In the genomic region with DNA sequence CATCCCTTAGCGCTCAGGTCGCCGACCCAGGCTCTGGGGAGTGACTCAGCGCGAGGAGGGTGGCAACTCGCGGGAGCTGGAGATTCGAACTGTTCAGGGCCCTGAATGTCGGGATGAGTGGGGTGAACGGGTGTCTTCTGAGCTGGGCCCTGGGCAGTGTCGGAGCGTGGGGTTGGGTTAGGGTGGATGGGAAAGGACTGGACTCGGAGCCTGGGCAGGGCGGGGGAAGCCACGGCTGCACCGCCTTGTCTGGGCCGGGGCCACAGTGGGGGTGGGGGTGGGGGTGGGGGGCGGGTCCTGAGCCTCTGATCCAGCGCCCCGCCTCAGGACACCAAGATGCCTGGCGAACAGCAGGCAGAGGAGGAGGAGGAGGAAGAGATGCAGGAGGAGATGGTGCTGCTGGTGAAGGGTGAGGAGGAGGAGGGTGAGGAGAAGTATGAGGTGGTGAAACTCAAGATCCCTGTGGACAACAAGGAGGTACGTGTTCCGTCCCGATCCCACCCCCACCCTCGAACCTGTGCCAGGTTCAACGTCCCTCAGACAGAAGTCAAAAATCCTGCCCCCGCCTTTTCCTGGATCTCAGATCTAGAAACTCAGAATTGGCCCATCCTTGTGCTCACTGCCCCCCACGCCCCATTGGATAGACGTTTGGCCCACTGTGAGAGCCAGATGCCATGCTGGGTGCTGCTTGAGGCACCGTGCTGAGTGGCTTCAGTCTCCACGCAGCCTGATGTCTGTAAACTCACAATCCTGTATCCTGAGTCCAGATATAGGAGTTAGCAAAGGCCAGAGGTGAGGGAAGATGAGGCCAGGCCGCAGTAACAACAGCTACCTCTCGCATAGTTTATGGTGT, we compare ENCODE assay signal across 8 mouse cellular contexts. TPM values are rescaled to one million over a fixed set of nuclear protein-coding genes. Genes with fewer than 3 reads are reported as not detected.
DNase-seq lines count a peak whose midpoint lies in the region; ATAC-seq lines count a peak whose summit lies in the region.

No protein-coding gene starts in this region.

- H3K27ac ChIP-seq in intestine, embryonic 16.5 days (ENCODE audit: low read length): peak overlapping the region; percentile 97
- peak overlapping the region; percentile 72 for H3K27ac ChIP-seq in midbrain, embryonic 11.5 days (ENCODE audit: low read depth, low read length)

- peak overlapping the region; percentile 92 for H3K4me3 ChIP-seq in intestine, embryonic 16.5 days (ENCODE audit: low read length)
- peak overlapping the region; percentile 81 for H3K4me3 ChIP-seq in midbrain, embryonic 11.5 days (ENCODE audit: low read depth, low read length)

- H3K9me3 ChIP-seq in intestine, embryonic 16.5 days (ENCODE audit: control insufficient read depth, low read length): no peaks in the 10 kb centered on the region
- H3K9me3 ChIP-seq in midbrain, embryonic 11.5 days (ENCODE audit: control insufficient read depth, low read length): no peaks in the 10 kb centered on the region

- peaks cover 18% of the 10 kb centered on the region for H3K4me1 ChIP-seq in intestine, embryonic 16.5 days (ENCODE audit: control insufficient read depth, insufficient read depth, low read length)
- peaks cover 17% of the 10 kb centered on the region for H3K4me1 ChIP-seq in midbrain, embryonic 11.5 days (ENCODE audit: control insufficient read depth, insufficient read depth, low read length)

- H3K27me3 ChIP-seq in intestine, embryonic 16.5 days (replicated peaks; ENCODE audit: control insufficient read depth, insufficient read depth, low read length): no peaks in the 10 kb centered on the region
- H3K27me3 ChIP-seq in midbrain, embryonic 11.5 days (ENCODE audit: control insufficient read depth, insufficient read depth, low read length): no peaks in the 10 kb centered on the region

- ATAC-seq in frontal cortex, adult (ENCODE audit: low TSS enrichment): peak; percentile 41; the same call in 1 of the 2 replicates
- ATAC-seq in intestine, embryonic 16.5 days: peak; percentile 80
- peak; percentile 80 for ATAC-seq in midbrain, embryonic 11.5 days (ENCODE audit: low FRiP score)

- no peak for DNase-seq in frontal cortex, postnatal 10 days (ENCODE audit: low spot score in 2 of 2)
- DNase-seq in urinary bladder, postnatal 4 days (ENCODE audit: low spot score in 2 of 2): peak; percentile 62 to 65
- no peak for DNase-seq in urinary bladder, postnatal 10 days (ENCODE audit: low spot score)
- DNase-seq in midbrain, embryonic 11.5 days (ENCODE audit: low spot score, missing footprints): peak; percentile 91
- no peak for DNase-seq in layer of hippocampus, adult 9-11 months
- no peak for DNase-seq in layer of hippocampus, postnatal 25 days (ENCODE audit: extremely low spot score in 1 of 2, low spot score in 1 of 2)

- no peaks in the 10 kb centered on the region for H3K36me3 ChIP-seq in intestine, embryonic 16.5 days (ENCODE audit: control insufficient read depth, insufficient read depth, low read length)
- peaks cover 3% of the 10 kb centered on the region; the same call in 1 of the 2 replicates for H3K36me3 ChIP-seq in midbrain, embryonic 11.5 days (ENCODE audit: control insufficient read depth, insufficient read depth, low read length)

- H3K9ac ChIP-seq in intestine, embryonic 16.5 days (ENCODE audit: low read depth, low read length): peak overlapping the region; percentile 96
- H3K9ac ChIP-seq in midbrain, embryonic 11.5 days (ENCODE audit: low read length): peak overlapping the region; percentile 89

- 8% methylated on average over 33 of the region's 33 CpGs for WGBS in intestine, embryonic 16.5 days
- 10% methylated on average over 33 of the region's 33 CpGs for WGBS in midbrain, embryonic 11.5 days

- H3K4me2 ChIP-seq in intestine, embryonic 16.5 days (ENCODE audit: low read depth, low read length): peak overlapping the region; percentile 91
- H3K4me2 ChIP-seq in midbrain, embryonic 11.5 days: peak overlapping the region; percentile 80

RNA-seq across cellular contexts. Expression of a gene that starts 0.8 kb away (rescaled TPM):
- 34.2 and 37.8 TPM in 2 replicates for polyA plus RNA-seq in intestine, embryonic 16.5 days (2015; fragmentation: Nextera tagmentation; extraction: Ambion mirVana)
- polyA plus RNA-seq in midbrain, embryonic 11.5 days (2014; fragmentation: Nextera tagmentation; extraction: Ambion mirVana): 49.3 and 54.0 TPM in 2 replicates
- 10 to 100 TPM; 67.4 to 73.4 TPM for total RNA-seq in layer of hippocampus, postnatal 25 days (2021)

RNA-seq across cellular contexts. Expression of a gene that starts 12.0 kb away (rescaled TPM):
- 15.4 and 16.3 TPM in 2 replicates for polyA plus RNA-seq in intestine, embryonic 16.5 days (2015; fragmentation: Nextera tagmentation; extraction: Ambion mirVana)
- 24.6 and 29.8 TPM in 2 replicates for polyA plus RNA-seq in midbrain, embryonic 11.5 days (2014; fragmentation: Nextera tagmentation; extraction: Ambion mirVana)
- total RNA-seq in layer of hippocampus, postnatal 25 days (2021): 1 to 10 TPM; 4.0 to 4.2 TPM

RNA-seq across cellular contexts. Expression of a gene that starts 12.0 kb away (rescaled TPM):
- polyA plus RNA-seq in intestine, embryonic 16.5 days (2015; fragmentation: Nextera tagmentation; extraction: Ambion mirVana): 21.6 and 23.6 TPM in 2 replicates
- 30.3 and 32.4 TPM in 2 replicates for polyA plus RNA-seq in midbrain, embryonic 11.5 days (2014; fragmentation: Nextera tagmentation; extraction: Ambion mirVana)
- total RNA-seq in layer of hippocampus, postnatal 25 days (2021): 10 to 100 TPM; 18.0 to 20.6 TPM

RNA-seq across cellular contexts. Expression of a gene that starts 15.6 kb away (rescaled TPM):
- 176 and 195 TPM in 2 replicates for polyA plus RNA-seq in intestine, embryonic 16.5 days (2015; fragmentation: Nextera tagmentation; extraction: Ambion mirVana)
- 235 and 254 TPM in 2 replicates for polyA plus RNA-seq in midbrain, embryonic 11.5 days (2014; fragmentation: Nextera tagmentation; extraction: Ambion mirVana)
- total RNA-seq in layer of hippocampus, postnatal 25 days (2021): 10 to 100 TPM; 21.7 to 27.7 TPM

RNA-seq across cellular contexts. Expression of a gene that starts 29.0 kb away (rescaled TPM):
- polyA plus RNA-seq in intestine, embryonic 16.5 days (2015; fragmentation: Nextera tagmentation; extraction: Ambion mirVana): 187 and 224 TPM in 2 replicates
- 79.0 and 84.5 TPM in 2 replicates for polyA plus RNA-seq in midbrain, embryonic 11.5 days (2014; fragmentation: Nextera tagmentation; extraction: Ambion mirVana)
- total RNA-seq in layer of hippocampus, postnatal 25 days (2021): 10 to 100 TPM; 43.0 to 43.8 TPM

Comparison
In these comparisons a context has a peak if more than half of its experiments do, and no peak if none do; other contexts are left out.
1. DNase-seq: peak in urinary bladder, postnatal 4 days (2 of 2) and midbrain, embryonic 11.5 days (single experiment); none in frontal cortex, postnatal 10 days (0 of 2), urinary bladder, postnatal 10 days (single experiment), layer of hippocampus, adult 9-11 months (single experiment) and layer of hippocampus, postnatal 25 days (0 of 2).
2. Peak in every context shown above with its lines, with median percentiles within 50 percentile points of each other: ATAC-seq.